Mouse (Mus musculus) T-cell, adult 2 months (primary cell): Measurements from ENCODE around the gene Bcl7a.

Experiments used
- DNase-seq: peaks from one replicate; pipeline ENCODE4 v3.0.0; 2022; ENCODE audit warnings: low spot score

Gene Bcl7a

DNA sequence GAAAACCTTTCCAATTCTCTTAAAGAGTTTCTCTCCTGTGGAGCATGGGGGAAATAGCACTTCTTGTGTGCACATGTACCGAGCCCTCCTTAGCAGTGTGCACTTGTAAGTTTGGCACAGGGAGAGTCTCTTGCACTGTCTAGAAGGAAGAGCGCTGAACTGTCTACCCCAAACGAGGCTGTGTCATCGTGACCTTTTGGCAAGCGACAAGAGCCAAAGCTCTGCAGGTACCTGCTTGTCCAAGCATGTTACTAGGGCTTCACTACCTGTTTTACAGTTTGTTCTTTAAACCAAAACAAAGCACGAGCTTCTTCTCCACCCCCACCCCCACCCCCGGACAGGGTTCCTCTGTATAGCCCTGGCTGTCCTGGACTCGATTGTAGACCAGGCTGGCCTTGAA is 15.9 kb upstream of the Bcl7a start:
- no peak for DNase-seq

DNA sequence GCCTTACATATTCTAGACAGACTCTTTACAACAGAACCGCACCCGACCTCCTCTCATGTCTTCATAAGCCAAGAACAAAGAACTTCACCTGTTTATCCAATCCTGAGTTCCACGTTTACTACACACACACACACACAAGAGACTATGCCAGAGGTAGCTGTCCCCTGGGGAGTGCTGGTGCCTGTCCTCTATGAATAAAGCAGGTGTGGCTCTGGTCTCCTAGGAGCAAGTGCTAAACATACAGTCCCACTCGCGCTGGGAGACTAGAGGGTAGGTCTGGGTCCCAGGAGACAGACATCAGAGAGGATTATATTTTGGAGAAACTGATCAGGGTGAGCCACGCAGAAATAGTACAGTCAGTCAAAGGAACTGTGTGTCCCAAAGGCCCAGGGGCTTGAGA is 10.1 kb upstream of the Bcl7a start:
- no peak for DNase-seq

DNA sequence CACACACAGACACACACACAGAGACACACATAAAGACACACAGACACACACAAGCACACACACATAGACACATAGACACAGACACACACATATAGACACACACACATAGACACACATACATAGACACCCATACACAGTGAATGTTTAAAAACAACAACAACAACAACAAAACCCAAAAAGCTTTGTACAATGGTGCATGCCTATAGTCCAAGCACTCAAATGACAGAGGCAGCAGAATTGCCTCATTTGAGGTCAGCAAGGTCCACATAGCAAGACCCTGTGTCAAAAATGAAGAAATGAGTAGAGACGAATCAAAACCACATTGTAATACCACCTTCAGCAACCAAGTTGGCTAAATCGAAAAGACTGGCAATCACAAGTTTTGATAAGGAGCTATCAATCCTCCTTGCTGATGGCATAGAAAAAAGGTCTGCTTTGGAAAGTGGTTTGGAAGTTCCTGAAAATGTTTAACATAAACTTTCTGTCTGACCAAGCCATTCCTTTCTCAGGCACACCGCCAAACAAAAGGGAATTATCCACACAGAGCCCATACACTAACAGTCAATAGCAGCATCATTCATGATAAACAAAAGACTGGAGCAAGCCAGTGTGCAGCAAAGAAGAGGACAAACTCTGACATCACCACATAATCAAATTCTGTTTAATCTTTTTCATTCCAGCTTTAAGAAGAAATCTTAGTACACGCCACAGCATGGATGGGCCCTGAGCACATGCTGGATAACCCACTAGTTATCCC is 7.3 kb upstream of the Bcl7a start:
- DNase-seq, result no peak

DNA sequence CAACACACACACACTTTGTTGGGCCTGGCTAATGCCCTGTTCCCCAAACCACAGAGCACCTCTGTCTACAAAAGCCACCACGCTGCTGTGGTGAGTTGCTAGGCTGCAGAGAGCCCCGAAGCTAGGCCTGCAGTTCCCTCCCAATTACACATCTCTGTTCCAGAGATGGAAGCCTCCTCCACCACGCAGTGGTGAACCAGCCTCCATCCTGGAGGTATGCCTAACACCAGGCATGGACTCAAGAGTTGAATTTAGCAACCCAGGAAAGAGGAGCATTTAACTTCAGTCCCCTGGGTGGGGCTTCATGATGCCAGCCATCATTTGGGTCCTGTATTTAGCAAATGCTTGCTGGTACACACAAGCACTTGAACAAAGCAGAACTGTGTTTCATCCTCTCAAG is 5.2 kb upstream of the Bcl7a start:
- DNase-seq, result no peak

DNA sequence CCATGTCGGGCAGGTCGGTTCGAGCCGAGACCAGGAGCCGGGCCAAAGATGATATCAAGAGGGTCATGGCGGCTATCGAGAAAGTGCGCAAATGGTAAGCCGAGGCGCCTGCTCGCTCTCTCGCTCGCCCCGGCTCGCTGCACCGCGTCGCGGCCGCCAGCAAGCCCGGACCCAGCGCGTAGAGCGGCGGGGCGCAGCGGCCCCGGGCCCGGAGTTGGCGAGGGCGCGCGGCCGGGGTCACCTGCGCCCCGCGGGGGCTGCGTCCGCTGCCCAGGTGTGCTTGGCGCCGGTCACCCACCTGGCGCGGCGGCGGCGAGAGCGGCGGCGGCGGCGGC is 961 bp downstream of the Bcl7a start:
- no peak for DNase-seq

DNA sequence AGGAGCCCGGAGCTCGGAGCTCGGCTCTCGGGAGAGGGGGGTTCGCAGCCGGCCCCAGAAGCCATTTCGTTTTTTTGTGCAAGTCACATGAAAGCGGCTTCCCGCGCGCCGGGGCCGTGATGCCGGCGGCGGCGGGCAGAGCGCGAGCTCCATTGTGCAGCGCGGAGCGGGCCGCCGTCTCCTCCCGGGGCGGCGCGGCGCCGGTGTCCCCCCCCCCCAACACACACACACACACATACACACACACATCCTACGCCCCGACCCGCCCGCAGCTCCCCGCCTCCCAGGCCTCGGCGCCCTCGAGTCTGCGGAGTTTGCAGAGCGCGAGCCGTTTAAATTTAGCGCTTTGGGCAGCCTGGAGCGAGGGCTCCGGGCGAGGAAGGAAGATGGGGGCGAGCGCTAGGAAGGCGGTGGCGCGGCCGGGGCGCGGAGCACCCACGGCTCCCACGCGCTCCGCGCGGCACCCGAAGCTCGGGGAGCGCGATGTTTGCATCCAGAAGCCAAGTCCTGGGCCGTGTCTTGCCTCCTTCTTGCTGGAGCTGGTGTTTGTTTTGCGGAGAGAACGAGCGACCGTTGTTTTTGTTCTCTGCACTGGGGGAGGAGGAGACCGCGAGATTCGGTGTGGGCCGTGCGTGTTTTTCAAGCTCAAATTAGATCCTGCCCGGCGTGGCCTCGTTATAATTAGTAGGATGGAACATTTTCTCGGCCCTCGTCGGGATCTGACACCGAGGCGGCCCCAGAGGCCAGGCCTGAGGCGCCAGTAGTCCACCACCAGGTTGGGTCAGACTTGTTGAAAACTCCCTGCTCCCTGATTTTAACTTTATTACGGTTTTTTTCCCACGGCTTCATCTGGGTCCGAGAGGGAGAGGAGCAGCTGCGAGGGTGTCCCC is 1.6 kb downstream of the Bcl7a start:
- DNase-seq, result peak; percentile 49

DNA sequence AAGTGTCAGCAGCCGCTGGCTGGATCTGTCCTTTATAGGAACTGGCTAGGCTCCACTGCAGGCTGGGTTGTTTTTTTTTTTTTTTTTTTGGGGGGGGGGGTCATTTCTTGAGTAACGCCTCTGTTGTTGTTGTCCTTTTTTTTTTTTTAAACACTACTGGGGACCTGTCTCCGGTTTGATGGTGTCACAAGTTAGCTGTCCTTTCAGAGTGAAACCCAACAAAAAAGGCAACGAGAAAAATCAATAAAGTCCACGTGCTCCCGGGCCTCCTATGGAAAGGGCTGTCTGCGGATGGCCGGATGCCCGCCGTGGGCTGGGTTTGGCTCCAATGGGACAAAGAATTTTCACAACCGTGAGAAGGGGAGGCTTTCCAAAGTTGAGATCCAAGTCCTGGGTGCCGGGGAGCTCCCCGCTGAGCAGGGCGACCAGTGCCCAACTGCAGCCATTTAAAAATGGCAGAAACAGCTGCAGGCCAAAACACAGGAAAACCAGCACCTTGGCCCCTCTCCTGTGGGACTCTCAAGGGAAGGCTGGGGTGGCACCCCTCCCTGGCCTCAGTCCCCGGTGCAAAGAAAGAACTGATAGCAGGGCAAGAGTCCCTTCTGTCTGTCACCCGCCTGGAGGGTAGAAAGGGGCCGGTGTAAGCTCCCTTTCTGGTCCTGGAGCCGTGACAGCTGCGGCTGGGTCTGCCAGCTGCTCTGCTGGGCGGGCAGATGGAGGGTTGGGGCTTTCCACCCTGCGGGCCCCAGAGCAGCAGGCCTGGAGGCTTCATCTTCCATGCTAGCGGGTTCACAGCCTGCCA is 2.4 kb downstream of the Bcl7a start:
- DNase-seq, result peak; percentile 32

DNA sequence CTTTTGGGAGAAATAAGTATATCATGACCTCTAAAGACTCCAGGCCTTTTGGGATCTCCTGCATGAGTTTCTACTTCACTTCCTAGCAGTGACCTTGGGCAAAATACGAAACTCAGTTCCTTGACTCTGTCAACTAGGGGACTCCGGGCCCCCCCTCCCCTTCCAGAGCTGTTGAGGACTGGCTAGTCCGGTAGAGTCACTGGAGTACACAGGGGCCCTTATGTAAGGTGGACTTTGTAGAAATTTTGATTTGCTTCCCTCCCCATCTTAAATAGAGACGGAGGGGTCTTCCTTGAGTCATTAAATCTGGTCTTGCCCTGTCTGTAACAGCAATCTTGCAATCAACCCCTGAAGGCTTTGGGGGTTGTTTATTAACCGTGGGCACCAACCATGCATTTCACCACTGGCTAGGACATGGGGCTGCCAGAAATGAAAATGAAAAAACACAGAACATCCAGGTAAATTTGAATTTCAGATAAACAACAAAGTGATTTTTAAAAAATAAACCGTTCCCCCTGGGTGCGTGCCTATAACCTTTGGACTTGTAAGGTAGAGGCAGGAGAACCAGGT is 3.2 kb downstream of the Bcl7a start:
- no peak for DNase-seq

DNA sequence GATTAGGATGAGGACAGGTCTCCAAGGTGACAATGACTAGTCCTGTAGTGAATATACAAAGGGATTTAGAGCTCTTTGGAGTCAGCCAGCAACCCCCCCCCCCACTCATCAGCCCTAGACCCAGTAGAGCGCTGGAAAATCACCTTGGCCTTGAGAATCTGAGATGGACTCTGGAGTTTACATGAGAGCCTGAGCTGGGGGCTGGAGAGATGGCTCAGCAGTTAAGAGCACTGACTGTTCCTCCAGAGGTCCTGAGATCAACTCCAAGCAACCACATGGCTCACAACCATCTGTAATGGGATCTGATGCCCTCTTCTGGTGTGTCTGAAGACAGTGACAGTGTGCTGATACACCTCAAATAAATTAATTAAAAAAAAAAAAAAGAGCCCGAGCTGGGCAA is 4.4 kb downstream of the Bcl7a start:
- DNase-seq, result no peak

DNA sequence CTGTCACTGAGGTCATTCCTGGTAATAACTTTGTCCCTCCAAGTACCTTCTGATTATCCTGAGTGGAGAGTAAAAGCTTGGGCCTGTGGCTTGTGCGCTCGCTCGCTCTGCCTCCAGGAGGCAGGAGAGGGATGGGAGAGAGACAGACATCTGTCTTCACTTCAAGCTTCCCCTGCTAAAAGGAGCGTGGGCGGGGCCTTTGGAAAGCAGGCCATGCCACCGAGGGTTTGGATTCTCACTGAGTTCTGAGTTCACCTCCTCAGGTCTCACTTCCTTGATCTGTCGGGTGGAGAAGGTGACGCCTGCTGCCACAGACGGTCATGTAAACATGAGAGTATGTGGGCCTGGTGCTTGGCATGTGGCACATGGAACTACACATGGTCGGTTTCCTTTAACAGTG is 6.8 kb downstream of the Bcl7a start:
- DNase-seq, result no peak

DNA sequence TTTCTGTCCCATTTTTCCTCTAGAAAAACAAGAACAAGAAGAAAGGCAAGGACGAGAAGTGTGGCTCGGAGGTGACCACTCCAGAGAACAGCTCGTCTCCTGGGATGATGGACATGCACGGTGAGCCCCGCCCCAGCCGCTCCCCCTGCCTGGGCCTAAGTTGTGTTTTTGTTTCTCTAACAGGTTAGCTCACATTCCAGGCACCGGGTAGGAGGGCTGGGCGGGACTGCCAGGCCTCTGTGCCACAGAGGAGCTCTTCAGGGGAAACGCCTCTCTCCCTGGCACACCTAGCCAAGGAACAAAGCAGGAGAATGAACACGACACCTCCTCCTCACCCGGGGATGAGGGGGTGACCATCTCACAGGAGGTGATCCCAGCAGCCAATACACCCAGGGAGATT is 12.3 kb downstream of the Bcl7a start:
- DNase-seq, result no peak

DNA sequence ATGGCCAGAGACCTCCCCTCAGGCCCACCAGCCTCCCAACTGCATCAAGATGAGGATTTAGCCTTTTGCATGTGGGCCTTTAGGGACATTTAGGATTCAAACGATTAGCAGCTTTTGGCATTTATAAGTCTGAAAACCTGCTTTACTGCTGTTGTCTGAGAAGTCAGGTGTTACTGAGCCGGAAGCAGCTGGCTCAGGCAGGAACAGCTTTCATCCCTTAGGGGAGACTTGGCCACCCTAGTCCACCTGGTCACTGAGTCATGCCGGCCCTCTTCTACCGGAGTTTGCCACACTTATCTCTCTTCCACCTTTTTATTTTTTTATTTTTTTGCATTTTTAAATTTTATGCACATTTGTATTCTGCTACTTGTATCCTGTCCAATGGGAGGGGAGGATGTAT is 13.6 kb downstream of the Bcl7a start:
- no peak for DNase-seq

DNA sequence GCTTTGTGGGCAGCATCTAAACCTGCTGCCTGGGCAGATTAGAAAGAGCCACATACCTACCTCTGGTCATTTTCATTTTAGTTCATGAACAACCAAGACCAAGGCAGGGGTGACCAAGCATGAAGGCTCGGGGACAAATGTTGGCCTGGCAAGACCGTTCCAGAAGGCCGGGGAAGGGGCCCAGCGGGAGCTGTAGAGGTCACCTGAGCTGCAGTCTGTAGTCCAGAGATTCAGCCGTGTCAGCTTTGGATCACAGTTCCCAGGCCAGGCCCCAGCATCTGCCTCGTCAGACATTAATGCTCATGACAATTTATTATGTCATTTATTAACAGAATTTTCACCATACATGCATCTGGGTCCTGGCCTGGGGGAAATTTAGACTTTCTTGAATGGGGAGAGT is 15.8 kb downstream of the Bcl7a start:
- no peak for DNase-seq

DNA sequence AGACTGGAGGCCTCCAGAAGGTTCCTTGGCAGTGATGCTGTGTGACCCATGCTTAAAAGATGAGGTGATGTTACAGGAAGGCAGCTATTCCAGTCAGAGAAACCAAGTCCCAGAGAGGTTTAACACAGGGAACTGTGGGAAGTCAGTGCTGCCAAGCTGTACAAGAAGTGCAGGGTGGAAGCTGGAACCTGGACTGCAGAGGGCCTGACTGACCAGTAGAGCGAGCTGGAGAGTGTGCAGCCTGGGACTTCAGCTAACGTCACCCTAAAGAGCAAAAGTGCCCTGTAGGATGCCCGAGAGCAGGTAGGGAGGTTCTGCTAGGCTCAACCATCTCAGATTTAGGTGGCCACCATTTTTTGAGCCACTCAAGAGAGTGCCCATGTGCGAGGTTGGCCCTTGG is 19.3 kb downstream of the Bcl7a start:
- no peak for DNase-seq

DNA sequence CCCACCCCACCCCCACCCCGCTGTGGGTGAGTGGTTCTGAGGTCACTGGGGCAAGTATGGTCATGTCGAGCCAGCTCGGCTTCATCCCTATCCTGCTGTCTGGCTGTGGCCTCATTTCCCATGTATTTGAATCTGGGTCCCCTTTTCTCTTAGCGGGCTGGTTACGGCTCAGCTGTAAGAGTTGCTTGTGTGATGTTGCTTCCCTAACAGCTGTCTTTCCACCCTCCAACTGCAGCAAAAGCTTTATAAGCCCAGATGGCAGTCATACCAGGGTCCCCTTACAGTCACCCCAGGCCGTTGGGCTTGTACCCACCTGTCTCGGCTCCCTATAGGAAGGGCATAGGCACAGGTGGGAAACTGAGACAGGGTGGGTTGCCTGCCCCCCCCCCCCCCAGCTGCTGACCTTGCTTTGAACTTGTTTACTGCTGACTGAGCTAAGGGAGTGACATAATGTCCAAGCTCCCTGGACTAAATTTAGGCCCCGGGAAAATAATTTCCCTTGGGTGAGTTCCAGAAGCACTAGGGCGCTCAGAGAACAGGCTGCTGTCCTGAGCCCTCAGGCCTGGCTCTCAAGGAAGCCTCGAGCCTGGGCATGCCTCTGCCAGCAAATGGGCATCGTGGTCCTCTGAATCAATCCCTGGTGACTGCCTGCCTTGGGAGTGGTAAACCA is 20.8 kb downstream of the Bcl7a start:
- no peak for DNase-seq

DNA sequence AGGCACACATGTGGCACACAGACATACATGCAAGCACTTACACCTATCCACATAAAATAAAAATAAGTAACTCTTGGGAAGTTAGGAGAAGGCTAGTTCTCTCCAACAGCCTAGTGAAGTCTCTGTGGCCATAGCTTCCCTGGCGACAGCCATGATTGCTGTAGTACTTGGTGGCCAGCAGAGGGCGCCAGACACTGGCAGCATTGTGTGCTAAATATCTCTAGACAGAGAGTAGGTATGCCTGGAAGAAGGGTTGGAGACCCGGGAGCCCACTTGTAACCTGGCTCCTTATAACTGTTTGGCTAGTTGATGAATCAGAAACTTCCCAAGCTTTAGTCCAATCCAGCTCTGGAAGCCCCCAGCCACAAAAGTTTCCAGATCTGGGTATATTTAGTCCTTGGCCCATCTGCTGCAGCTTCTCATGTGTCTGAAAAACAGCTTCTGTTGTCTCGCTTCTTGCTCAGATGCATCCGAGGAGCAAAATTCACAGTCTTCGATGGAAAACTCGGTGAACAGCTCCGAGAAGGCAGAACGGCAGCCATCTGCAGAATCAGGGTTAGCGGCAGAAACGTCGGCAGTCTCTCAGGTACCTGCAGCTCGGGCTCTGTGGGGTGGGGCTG is 25.3 kb downstream of the Bcl7a start:
- peak; percentile 40 for DNase-seq

DNA sequence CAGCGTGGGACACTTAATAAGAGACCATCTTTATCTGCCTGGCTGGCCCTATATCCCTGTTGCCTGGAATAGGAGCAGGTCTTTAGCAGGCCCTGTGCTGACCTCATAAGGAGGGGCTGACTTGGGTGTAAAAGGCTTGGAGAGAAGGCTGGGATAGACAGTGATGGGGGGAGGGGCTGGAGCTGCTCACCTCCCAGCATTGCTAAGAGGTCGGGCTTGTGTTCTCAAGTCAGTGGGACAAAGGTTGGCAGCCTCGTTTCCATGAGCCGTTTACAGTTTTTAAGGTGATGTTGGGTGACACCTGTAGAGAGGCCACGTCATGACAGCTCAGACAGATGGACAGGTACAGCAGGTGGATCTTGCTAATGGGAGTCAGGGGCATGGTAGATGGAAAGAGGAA is 26.4 kb downstream of the Bcl7a start:
- DNase-seq, result no peak

DNA sequence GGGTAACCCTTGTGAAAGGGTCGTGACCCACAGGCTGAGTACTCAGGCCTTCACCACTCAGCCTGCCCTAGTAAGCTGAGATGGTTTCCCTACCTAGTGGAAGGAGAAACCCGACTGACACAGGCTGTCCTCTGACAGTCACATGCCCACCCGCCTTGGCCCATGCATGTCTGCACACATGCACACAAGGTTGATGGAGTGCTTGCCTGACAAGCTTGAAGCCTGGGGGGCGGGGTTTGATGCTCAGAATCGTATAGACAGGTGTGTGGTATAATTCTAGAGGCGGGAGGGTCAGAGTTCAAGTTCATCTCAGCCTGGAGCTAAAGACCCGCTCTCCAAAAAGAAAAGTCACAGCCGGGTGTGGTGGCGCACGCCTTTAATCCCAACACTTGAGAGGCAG is 31.6 kb downstream of the Bcl7a start:
- no peak for DNase-seq

DNA sequence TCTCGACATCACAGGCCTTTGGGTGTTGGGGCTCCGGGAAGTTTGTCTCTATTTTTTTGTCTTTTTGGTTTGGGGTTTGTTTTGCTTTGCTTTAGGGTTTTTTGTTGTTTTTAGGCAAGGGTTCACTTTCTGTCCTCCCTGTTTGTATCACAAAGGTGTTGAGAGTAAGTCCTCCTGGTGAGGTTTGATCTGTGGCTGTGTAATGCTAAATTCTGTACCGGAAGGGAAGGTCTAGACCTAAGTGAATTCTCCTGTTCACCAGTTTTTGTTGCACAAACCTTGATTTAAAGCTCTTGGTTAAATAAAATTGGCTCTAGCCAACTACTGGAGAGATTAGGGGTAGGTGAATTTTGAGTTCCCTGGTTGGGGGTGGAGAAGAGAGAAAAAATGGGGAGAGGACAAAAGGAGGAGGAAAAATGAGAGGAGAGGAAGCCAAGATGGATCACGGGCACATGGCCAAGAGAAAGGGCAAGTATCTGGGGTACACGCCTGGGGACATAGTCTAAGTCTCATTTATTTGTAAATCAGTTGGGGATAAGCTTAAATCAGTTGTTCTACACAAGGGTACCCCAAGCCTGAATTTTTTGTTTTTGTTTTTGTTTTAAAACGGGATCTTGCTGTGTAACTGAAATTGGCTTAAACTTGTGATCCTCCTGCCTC is 32.3 kb downstream of the Bcl7a start:
- no peak for DNase-seq

DNA sequence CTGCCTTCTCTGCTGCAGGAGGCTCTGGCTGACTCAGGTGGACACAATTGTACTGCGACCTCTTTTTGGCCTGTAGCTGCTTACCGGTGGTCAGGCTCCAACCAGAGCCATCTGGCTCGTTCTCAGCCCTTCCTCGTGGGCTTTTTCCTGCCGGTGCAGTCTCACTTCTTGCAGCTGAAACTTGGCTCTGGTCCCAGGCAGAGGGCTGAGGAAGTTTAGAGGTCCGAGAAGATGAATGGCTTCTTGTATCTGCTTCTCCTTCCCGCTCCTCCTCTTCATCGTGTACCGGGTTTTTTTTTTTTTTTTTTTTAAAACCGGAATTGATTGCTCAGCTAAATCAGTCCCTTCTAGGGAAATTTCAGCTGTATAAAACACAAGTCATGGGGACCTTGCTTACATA is 32.9 kb downstream of the Bcl7a start:
- DNase-seq, result no peak
